10 mouse cellular contexts compared by ENCODE assay signal in the genomic region with DNA sequence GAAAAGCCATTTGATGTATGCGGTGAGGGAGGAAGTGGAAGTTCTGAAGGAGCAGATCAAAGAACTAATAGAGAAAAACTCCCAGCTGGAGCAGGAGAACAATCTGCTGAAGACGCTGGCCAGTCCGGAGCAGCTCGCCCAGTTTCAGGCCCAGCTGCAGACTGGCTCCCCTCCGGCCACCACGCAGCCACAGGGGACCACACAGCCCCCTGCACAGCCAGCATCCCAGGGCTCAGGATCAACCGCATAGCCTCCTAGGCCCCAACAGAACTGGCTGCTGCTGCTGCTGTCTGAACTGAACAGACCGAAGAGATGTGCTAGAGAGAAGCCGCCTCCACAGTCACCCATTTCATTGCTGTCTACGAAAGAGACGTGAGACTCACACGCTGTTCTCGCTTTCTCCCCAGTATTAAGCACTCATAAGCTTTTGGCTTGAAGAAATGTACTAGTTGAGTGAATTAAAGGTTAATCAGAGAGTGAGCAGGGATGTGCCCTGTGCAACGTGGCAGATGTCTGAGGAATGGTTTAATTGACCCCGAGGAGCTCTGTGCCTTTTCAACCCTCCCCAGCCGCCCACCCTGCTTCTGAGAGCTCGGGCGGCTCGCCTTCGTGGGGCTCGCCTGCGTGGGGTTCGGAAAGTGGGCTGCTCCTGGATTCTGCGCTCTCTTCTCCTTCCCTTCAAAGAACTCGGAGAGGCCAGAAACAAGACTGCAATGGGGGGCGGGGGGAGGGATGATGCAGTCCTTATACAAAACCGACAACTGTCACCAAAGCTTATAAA. TPM values are rescaled to one million over a fixed set of nuclear protein-coding genes. Genes with fewer than 3 reads are reported as not detected.
DNase-seq lines count a peak whose midpoint lies in the region; ATAC-seq and TF ChIP-seq lines count a peak whose summit lies in the region.
"Had no signal": no experiment of that assay in that cellular context is flagged by ENCODE, and none has a peak within 500 bp of the region (broad histone marks: within the 10 kb centered on the region; RNA-seq: fewer than 3 reads in every experiment).

No protein-coding gene starts in this region.

- peaks cover 42% of the 10 kb centered on the region for H3K36me3 ChIP-seq in embryonic facial prominence, embryonic 10.5 days (replicated peaks)
- H3K36me3 ChIP-seq in heart, postnatal 0 days (replicated peaks; ENCODE audit: control insufficient read depth, insufficient read depth, low read length), result peaks cover 20% of the 10 kb centered on the region
- H3K36me3 ChIP-seq in limb, embryonic 13.5 days, result peaks cover 31% of the 10 kb centered on the region
- peaks cover 6% of the 10 kb centered on the region; the same call in 1 of the 2 replicates for H3K36me3 ChIP-seq in neural tube, embryonic 14.5 days (ENCODE audit: control insufficient read depth, insufficient read depth, low read length)

- no peaks in the 10 kb centered on the region for H3K27me3 ChIP-seq in embryonic facial prominence, embryonic 10.5 days (replicated peaks; ENCODE audit: low read depth, poor library complexity, severe bottlenecking)
- H3K27me3 ChIP-seq in heart, postnatal 0 days (ENCODE audit: control insufficient read depth, insufficient read depth, low read length), result no peaks in the 10 kb centered on the region
- no peaks in the 10 kb centered on the region for H3K27me3 ChIP-seq in limb, embryonic 13.5 days
- no peaks in the 10 kb centered on the region for H3K27me3 ChIP-seq in neural tube, embryonic 14.5 days (ENCODE audit: control insufficient read depth, insufficient read depth, low read length)
- H3K27me3 ChIP-seq: Patski had no signal

- H3K4me3 ChIP-seq in layer of hippocampus, adult 2 months, result peak overlapping the region; percentile 89
- peak overlapping the region; percentile 86 for H3K4me3 ChIP-seq in embryonic facial prominence, embryonic 10.5 days
- peak overlapping the region; percentile 73 for H3K4me3 ChIP-seq in heart, postnatal 0 days (ENCODE audit: low read depth, low read length)
- peak overlapping the region; percentile 85 for H3K4me3 ChIP-seq in limb, embryonic 13.5 days
- H3K4me3 ChIP-seq in neural tube, embryonic 14.5 days (ENCODE audit: low read depth, low read length), result peak overlapping the region; percentile 70

- 56% methylated on average over 27 of the region's 27 CpGs for whole genome bisulfite sequencing in embryonic facial prominence, embryonic 10.5 days
- WGBS in heart, postnatal 0 days, result 45% methylated on average over 27 of the region's 27 CpGs
- 48% methylated on average over 27 of the region's 27 CpGs for WGBS in limb, embryonic 13.5 days
- 36% methylated on average over 27 of the region's 27 CpGs for WGBS in neural tube, embryonic 14.5 days

- H3K9ac ChIP-seq in heart, postnatal 0 days (replicated peaks; ENCODE audit: low read depth, low read length), result peak overlapping the region; percentile 53
- H3K9ac ChIP-seq in limb, embryonic 13.5 days, result peak overlapping the region; percentile 99
- H3K9ac ChIP-seq in neural tube, embryonic 14.5 days (replicated peaks; ENCODE audit: low read depth, low read length), result peak overlapping the region; percentile 89

- peak in 1 of 2 experiments; percentile 33 for DNase-seq in layer of hippocampus, adult 2 months (ENCODE audit: low spot score in 2 of 2)
- no peak for DNase-seq in layer of hippocampus, adult 9-10 months (ENCODE audit: low spot score)
- DNase-seq in adrenal gland, adult 2 months, result peak; percentile 63
- peak; percentile 41 for DNase-seq in embryonic facial prominence, embryonic 10.5 days (ENCODE audit: low spot score)
- DNase-seq in heart, postnatal 0 days (ENCODE audit: low spot score), result peak; percentile 17
- no peak for DNase-seq in urinary bladder, postnatal 36 days (ENCODE audit: low spot score in 2 of 2)

- peak overlapping the region; percentile 99 for H3K27ac ChIP-seq in layer of hippocampus, adult 2 months
- H3K27ac ChIP-seq in embryonic facial prominence, embryonic 10.5 days (replicated peaks), result peak overlapping the region; percentile 100
- peak overlapping the region; percentile 99 for H3K27ac ChIP-seq in heart, postnatal 0 days (ENCODE audit: low read depth)
- peak overlapping the region; percentile 100 for H3K27ac ChIP-seq in limb, embryonic 13.5 days
- peak overlapping the region; percentile 98 for H3K27ac ChIP-seq in neural tube, embryonic 14.5 days (ENCODE audit: low read depth, low read length)

- TF ChIP-seq CTCF in layer of hippocampus, adult 2 months (conservative IDR thresholded peaks at IDR 0.05), result no peak
- no peak for TF ChIP-seq CTCF in heart, postnatal 0 days (IDR thresholded peaks at IDR 0.05; ENCODE audit: low read depth)

- no peak for ATAC-seq in heart, postnatal 0 days (ENCODE audit: insufficient read depth, low read depth)
- ATAC-seq in limb, embryonic 13.5 days (ENCODE audit: low FRiP score, low read depth), result no peak
- ATAC-seq in neural tube, embryonic 14.5 days (ENCODE audit: low read depth), result no peak

- H3K4me1 ChIP-seq in embryonic facial prominence, embryonic 10.5 days, result peaks cover 30% of the 10 kb centered on the region
- peaks cover 14% of the 10 kb centered on the region; the same call in 1 of the 2 replicates for H3K4me1 ChIP-seq in heart, postnatal 0 days (ENCODE audit: control insufficient read depth, insufficient read depth)
- peaks cover 28% of the 10 kb centered on the region for H3K4me1 ChIP-seq in limb, embryonic 13.5 days
- H3K4me1 ChIP-seq in neural tube, embryonic 14.5 days (ENCODE audit: control insufficient read depth, insufficient read depth, low read length), result peaks cover 14% of the 10 kb centered on the region

- no peaks in the 10 kb centered on the region; the same call in 1 of the 2 replicates for H3K9me3 ChIP-seq in embryonic facial prominence, embryonic 10.5 days
- H3K9me3 ChIP-seq in heart, postnatal 0 days (replicated peaks; ENCODE audit: control insufficient read depth, low read length), result no peaks in the 10 kb centered on the region
- H3K9me3 ChIP-seq in limb, embryonic 13.5 days, result peaks cover 5% of the 10 kb centered on the region; the same call in 1 of the 2 replicates
- H3K9me3 ChIP-seq in neural tube, embryonic 14.5 days (ENCODE audit: control insufficient read depth, low read length), result no peaks in the 10 kb centered on the region

- TF ChIP-seq EP300 in heart, postnatal 0 days (IDR thresholded peaks at IDR 0.05; ENCODE audit: low read depth), result no peak

- H3K4me2 ChIP-seq in heart, postnatal 0 days (ENCODE audit: low read depth, low read length), result peak overlapping the region; percentile 74
- H3K4me2 ChIP-seq in limb, embryonic 13.5 days (replicated peaks), result peak overlapping the region; percentile 96
- peak overlapping the region; percentile 97 for H3K4me2 ChIP-seq in neural tube, embryonic 14.5 days (ENCODE audit: low read depth, low read length)

RNA-seq across cellular contexts. Expression of a gene that starts 50.1 kb away (rescaled TPM):
- 100 to 1,000 TPM; 142 to 158 TPM for total RNA-seq in layer of hippocampus, adult 2 months (2021)
- total RNA-seq in adrenal gland, adult 2 months (2021), result 1 to 10 TPM; 3.9 to 6.2 TPM
- polyA plus RNA-seq in adrenal gland, adult 2 months (2012; rRNA removed), result 8.3 and 9.3 TPM in 2 replicates
- polyA plus RNA-seq in embryonic facial prominence, embryonic 10.5 days (2016; fragmentation: Nextera tagmentation; extraction: Ambion mirVana), result 18.9 and 21.6 TPM in 2 replicates
- 0.54 and 7.2 TPM in 2 replicates for total RNA-seq in heart, postnatal 0 days (2014; rRNA removed; ENCODE audit: low replicate concordance)
- polyA plus RNA-seq in heart, postnatal 0 days (2015; fragmentation: Nextera tagmentation; extraction: Ambion mirVana), result 2.3 and 3.1 TPM in 2 replicates
- 15.0 and 18.7 TPM in 2 replicates for polyA plus RNA-seq in limb, embryonic 13.5 days (2015; fragmentation: Nextera tagmentation; extraction: Ambion mirVana)
- polyA plus RNA-seq in neural tube, embryonic 14.5 days (2014; fragmentation: Nextera tagmentation; extraction: Ambion mirVana), result 202 and 265 TPM in 2 replicates
- total RNA-seq: hematopoietic stem cell, adult 5-6 weeks had no signal

Comparison
In these comparisons a context has a peak if more than half of its experiments do, and no peak if none do; other contexts are left out.
1. DNase-seq: peak in adrenal gland, adult 2 months (single experiment), embryonic facial prominence, embryonic 10.5 days (single experiment) and heart, postnatal 0 days (single experiment); none in layer of hippocampus, adult 9-10 months (single experiment) and urinary bladder, postnatal 36 days (0 of 2).
2. Peak in every context shown above with its lines, with median percentiles within 50 percentile points of each other: H3K27ac ChIP-seq, H3K4me3 ChIP-seq, H3K4me2 ChIP-seq and H3K9ac ChIP-seq.